Mouse (Mus musculus): ENCODE data around the gene BC100530. TPM values are rescaled to one million over a fixed set of nuclear protein-coding genes. Genes with fewer than 3 reads are reported as not detected.
"Not testable (repeated sequence)": the region's sequence is repeated elsewhere in the genome, so short reads cannot be mapped to it uniquely, and the experiment has no call there.

The BC100530 gene
- not detected in 2 replicates for polyA plus RNA-seq (2012; rRNA removed)

DNA sequence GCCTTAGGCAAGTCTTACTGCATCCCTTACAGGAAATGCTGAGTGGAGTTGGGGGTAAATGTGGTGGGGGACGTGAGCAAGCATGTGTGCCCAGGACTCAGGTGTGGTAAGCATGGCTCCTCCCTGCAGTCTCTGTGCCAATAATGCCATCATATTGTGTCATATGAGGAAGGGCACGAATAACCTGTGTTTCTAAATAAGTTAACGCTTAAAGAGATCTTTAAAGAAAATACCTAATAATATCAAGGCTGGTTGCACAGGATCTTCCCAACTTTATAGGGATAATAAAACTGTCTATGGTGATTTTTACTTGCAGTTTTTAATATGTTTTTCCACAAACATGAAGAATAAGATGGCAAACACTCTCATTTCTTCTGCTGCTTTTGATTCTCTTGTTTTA is at the start of gene BC100530:
Gene BC100530, minus strand, starts transcription at position 101 of the 400 bp plus-strand sequence.
- not testable (repeated sequence) for DNase-seq (ENCODE audit: low read depth in 1 of 2, low spot score in 2 of 2); H3K27me3 ChIP-seq (ENCODE audit: control insufficient read depth, insufficient read depth, low read length); H3K36me3 ChIP-seq (ENCODE audit: control insufficient read depth, insufficient read depth, low read length); H3K27ac ChIP-seq (ENCODE audit: insufficient read depth, low read length); H3K4me3 ChIP-seq (ENCODE audit: extremely low read depth, insufficient read depth, insufficient read length); H3K4me1 ChIP-seq (ENCODE audit: control insufficient read depth, insufficient read depth, insufficient read length)
- WGBS = 59% methylated on average over 3 of the region's 3 CpGs

- H3K27ac ChIP-seq (ENCODE audit: insufficient read depth, low read length) = no peak within 1 kb of the TSS
- no peak for TF ChIP-seq CTCF (IDR thresholded peaks at IDR 0.05; ENCODE audit: extremely low read depth, insufficient read depth, insufficient read length, insufficient replicate concordance)
- no peak for TF ChIP-seq POLR2A (IDR thresholded peaks at IDR 0.05; ENCODE audit: low read depth, low read length)
- DNase-seq (ENCODE audit: low read depth in 1 of 2, low spot score in 2 of 2) = no peak
- no peak within 1 kb of the TSS for H3K4me3 ChIP-seq (ENCODE audit: extremely low read depth, insufficient read depth, insufficient read length)
- H3K36me3 ChIP-seq (ENCODE audit: control insufficient read depth, insufficient read depth, low read length) = no peaks in the 10 kb centered on the region
- no peaks in the 10 kb centered on the region for H3K4me1 ChIP-seq (ENCODE audit: control insufficient read depth, insufficient read depth, insufficient read length)
- H3K27me3 ChIP-seq (ENCODE audit: control insufficient read depth, insufficient read depth, low read length) = no peaks in the 10 kb centered on the region
Observed at GRCm38 (mm10) chr16:36408357-36408756, 40.8 kb upstream of the BC100530 start, which contains the start of gene Stfa2. Stfa2 (minus strand) TSS chr16:36408457.

- TF ChIP-seq CTCF (IDR thresholded peaks at IDR 0.05; ENCODE audit: extremely low read depth, insufficient read depth, insufficient read length, insufficient replicate concordance) = no peak
- no peak for TF ChIP-seq POLR2A (IDR thresholded peaks at IDR 0.05; ENCODE audit: low read depth, low read length)
- H3K27me3 ChIP-seq (ENCODE audit: control insufficient read depth, insufficient read depth, low read length) = no peaks in the 10 kb centered on the region
- no peak overlapping the region for H3K27ac ChIP-seq (ENCODE audit: insufficient read depth, low read length)
- no peaks in the 10 kb centered on the region for H3K4me1 ChIP-seq (ENCODE audit: control insufficient read depth, insufficient read depth, insufficient read length)
- no peaks in the 10 kb centered on the region for H3K36me3 ChIP-seq (ENCODE audit: control insufficient read depth, insufficient read depth, low read length)
- no peak for DNase-seq (ENCODE audit: low read depth in 1 of 2, low spot score in 2 of 2)
- no peak overlapping the region for H3K4me3 ChIP-seq (ENCODE audit: extremely low read depth, insufficient read depth, insufficient read length)
- WGBS = 41% methylated on average over 4 of the region's 4 CpGs
Observed at GRCm38 (mm10) chr16:36389060-36389459, 21.5 kb upstream of the BC100530 start.

- TF ChIP-seq CTCF (IDR thresholded peaks at IDR 0.05; ENCODE audit: extremely low read depth, insufficient read depth, insufficient read length, insufficient replicate concordance) (no peak), POLR2A (IDR thresholded peaks at IDR 0.05; ENCODE audit: low read depth, low read length) (no peak)
- H3K27me3 ChIP-seq (ENCODE audit: control insufficient read depth, insufficient read depth, low read length) = no peaks in the 10 kb centered on the region
- no peak overlapping the region for H3K27ac ChIP-seq (ENCODE audit: insufficient read depth, low read length)
- no peaks in the 10 kb centered on the region for H3K36me3 ChIP-seq (ENCODE audit: control insufficient read depth, insufficient read depth, low read length)
- H3K4me3 ChIP-seq (ENCODE audit: extremely low read depth, insufficient read depth, insufficient read length) = no peak overlapping the region
- WGBS = 73% methylated on average over 2 of the region's 2 CpGs
- no peak for DNase-seq (ENCODE audit: low read depth in 1 of 2, low spot score in 2 of 2)
- no peaks in the 10 kb centered on the region for H3K4me1 ChIP-seq (ENCODE audit: control insufficient read depth, insufficient read depth, insufficient read length)
Observed at GRCm38 (mm10) chr16:36337171-36337570, 30.4 kb downstream of the BC100530 start.

- no peak for TF ChIP-seq CTCF (IDR thresholded peaks at IDR 0.05; ENCODE audit: extremely low read depth, insufficient read depth, insufficient read length, insufficient replicate concordance)
- TF ChIP-seq POLR2A (IDR thresholded peaks at IDR 0.05; ENCODE audit: low read depth, low read length) = no peak
- Histone ChIP-seq H3K4me3 (ENCODE audit: extremely low read depth, insufficient read depth, insufficient read length) (no peak within 1 kb of the TSS), H3K36me3 (ENCODE audit: control insufficient read depth, insufficient read depth, low read length) (no peaks in the 10 kb centered on the region), H3K27ac (ENCODE audit: insufficient read depth, low read length) (no peak within 1 kb of the TSS), H3K4me1 (ENCODE audit: control insufficient read depth, insufficient read depth, insufficient read length) (no peaks in the 10 kb centered on the region), H3K27me3 (ENCODE audit: control insufficient read depth, insufficient read depth, low read length) (no peaks in the 10 kb centered on the region)
- no peak for DNase-seq (ENCODE audit: low read depth in 1 of 2, low spot score in 2 of 2)
- 51% methylated on average over 3 of the region's 3 CpGs for WGBS
Observed at GRCm38 (mm10) chr16:36334232-36334631, 33.3 kb downstream of the BC100530 start, which contains the start of gene BC117090. BC117090 (minus strand) TSS chr16:36334332.

GRCm38 (mm10) chr16:36319286-36319685 is 48.3 kb downstream of the BC100530 start:
- Histone ChIP-seq H3K4me1 (ENCODE audit: control insufficient read depth, insufficient read depth, insufficient read length) (no peaks in the 10 kb centered on the region), H3K36me3 (ENCODE audit: control insufficient read depth, insufficient read depth, low read length) (no peaks in the 10 kb centered on the region), H3K27ac (ENCODE audit: insufficient read depth, low read length) (no peak overlapping the region), H3K27me3 (ENCODE audit: control insufficient read depth, insufficient read depth, low read length) (no peaks in the 10 kb centered on the region), H3K4me3 (ENCODE audit: extremely low read depth, insufficient read depth, insufficient read length) (no peak overlapping the region)
- TF ChIP-seq CTCF (IDR thresholded peaks at IDR 0.05; ENCODE audit: extremely low read depth, insufficient read depth, insufficient read length, insufficient replicate concordance) = no peak
- no peak for TF ChIP-seq POLR2A (IDR thresholded peaks at IDR 0.05; ENCODE audit: low read depth, low read length)
- DNase-seq (ENCODE audit: low read depth in 1 of 2, low spot score in 2 of 2) = no peak

DNA sequence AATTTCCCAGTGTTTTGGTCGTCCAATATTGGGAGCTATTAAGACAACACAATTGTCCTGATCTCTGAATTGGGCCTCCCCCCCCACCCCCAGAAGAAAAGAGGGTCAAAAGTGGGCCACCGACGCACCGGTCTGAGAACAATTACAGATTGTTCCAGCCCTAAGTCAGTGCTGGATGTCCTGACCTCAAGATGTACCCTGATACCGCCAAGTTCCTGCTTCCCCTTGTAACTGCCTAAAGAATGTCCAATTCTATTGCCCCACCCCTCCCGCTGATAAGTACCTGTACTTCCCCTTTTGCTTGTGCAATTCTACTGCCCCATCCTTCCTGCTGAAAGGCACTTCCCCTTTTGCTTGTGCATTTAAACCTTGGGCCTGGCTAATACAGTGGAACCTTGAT is 51.4 kb downstream of the BC100530 start:
- WGBS = 82% methylated on average over 6 of the region's 6 CpGs
- H3K27me3 ChIP-seq (ENCODE audit: control insufficient read depth, insufficient read depth, low read length); H3K36me3 ChIP-seq (ENCODE audit: control insufficient read depth, insufficient read depth, low read length); H3K4me3 ChIP-seq (ENCODE audit: extremely low read depth, insufficient read depth, insufficient read length); H3K27ac ChIP-seq (ENCODE audit: insufficient read depth, low read length); DNase-seq (ENCODE audit: low read depth in 1 of 2, low spot score in 2 of 2); H3K4me1 ChIP-seq (ENCODE audit: control insufficient read depth, insufficient read depth, insufficient read length): not testable (repeated sequence)

Other genes with a start within 250 kb of the BC100530 start
- not detected in 2 replicates for gene Csta1, start 236.5 kb downstream of the BC100530 start, polyA plus RNA-seq (2012; rRNA removed)
- gene Stfa2l1, start 210.9 kb downstream of the BC100530 start, polyA plus RNA-seq (2012; rRNA removed) = 0.48 TPM in 1 of 2 replicates, not detected in the other
- gene Gm5483, start 183.5 kb downstream of the BC100530 start, polyA plus RNA-seq (2012; rRNA removed) = not detected in 2 replicates
- not detected in 2 replicates for gene Gm5416, start 157.3 kb downstream of the BC100530 start, polyA plus RNA-seq (2012; rRNA removed)
- not detected in 2 replicates for gene 2010005H15Rik, start 146.3 kb downstream of the BC100530 start, polyA plus RNA-seq (2012; rRNA removed)
- gene Stfa1, start 90.8 kb downstream of the BC100530 start, polyA plus RNA-seq (2012; rRNA removed) = not detected in 2 replicates
- not detected in 2 replicates for gene BC117090, start 33.4 kb downstream of the BC100530 start, polyA plus RNA-seq (2012; rRNA removed)
- not detected in 2 replicates for gene Stfa2, start 40.7 kb upstream of the BC100530 start, polyA plus RNA-seq (2012; rRNA removed)
- gene Stfa3, start 87.6 kb upstream of the BC100530 start, polyA plus RNA-seq (2012; rRNA removed) = not detected in 2 replicates
- gene Casr, start 194.4 kb upstream of the BC100530 start, polyA plus RNA-seq (2012; rRNA removed) = 0.01 and 0.02 TPM in 2 replicates

Measured in spleen, adult 2 months (tissue).